Mouse (Mus musculus) urinary bladder, postnatal 10 days (tissue): Measurements from ENCODE around the gene Ahcyl2.

ENCODE experiments used
- DNase-seq: peaks from one replicate; pipeline ENCODE4 v3.0.0; 2022; ENCODE audit warnings: low spot score

Ahcyl2 gene

GRCm38 (mm10) chr6:29914136-29914535 lies 146.3 kb downstream of the Ahcyl2 start:
- no peak for DNase-seq

GRCm38 (mm10) chr6:29915836-29916235 lies 148.0 kb downstream of the Ahcyl2 start:
- no peak for DNase-seq

GRCm38 (mm10) chr6:29916530-29917382 lies 148.9 kb downstream of the Ahcyl2 start, which contains the start of gene Strip2:
Gene Strip2 (plus strand): TSS chr6:29917012.
- peak; percentile 55 for DNase-seq

- no peak for DNase-seq
These were observed 149.5 kb downstream of the Ahcyl2 start for GRCm38 (mm10) chr6:29917383-29917720.

- DNase-seq, result no peak
These were observed 150.1 kb downstream of the Ahcyl2 start for GRCm38 (mm10) chr6:29917947-29918346.

- no peak for DNase-seq
These were observed 155.7 kb downstream of the Ahcyl2 start for GRCm38 (mm10) chr6:29923501-29923900.

- no peak for DNase-seq
These were observed 157.9 kb downstream of the Ahcyl2 start for GRCm38 (mm10) chr6:29925594-29926219.

- DNase-seq, result no peak
These were observed 162.3 kb downstream of the Ahcyl2 start for GRCm38 (mm10) chr6:29930087-29930486.

- DNase-seq, result no peak
These were observed 162.9 kb downstream of the Ahcyl2 start for GRCm38 (mm10) chr6:29930665-29931064.

- no peak for DNase-seq
These were observed 163.4 kb downstream of the Ahcyl2 start for GRCm38 (mm10) chr6:29931181-29931580.

- no peak for DNase-seq
These were observed 167.9 kb downstream of the Ahcyl2 start for GRCm38 (mm10) chr6:29935741-29936140.

- no peak for DNase-seq
These were observed 172.6 kb downstream of the Ahcyl2 start for GRCm38 (mm10) chr6:29940428-29940827.

- DNase-seq, result no peak
These were observed 173.2 kb downstream of the Ahcyl2 start for GRCm38 (mm10) chr6:29941036-29941435.

- no peak for DNase-seq
These were observed 176.7 kb downstream of the Ahcyl2 start for GRCm38 (mm10) chr6:29944465-29944864.

- DNase-seq, result no peak
These were observed 178.8 kb downstream of the Ahcyl2 start for GRCm38 (mm10) chr6:29946568-29946967.

GRCm38 (mm10) chr6:29947823-29948222 lies 180.0 kb downstream of the Ahcyl2 start:
- DNase-seq, result no peak

GRCm38 (mm10) chr6:29956749-29957148 lies 188.9 kb downstream of the Ahcyl2 start:
- DNase-seq, result no peak

GRCm38 (mm10) chr6:29958669-29959068 lies 190.9 kb downstream of the Ahcyl2 start:
- DNase-seq, result no peak

- no peak for DNase-seq
These were observed 193.3 kb downstream of the Ahcyl2 start for GRCm38 (mm10) chr6:29961081-29961480.
